Mouse (Mus musculus) layer of hippocampus, adult 6 months (tissue): ENCODE measurements around the gene Urah. TPM values are rescaled to one million over a fixed set of nuclear protein-coding genes. Genes with fewer than 3 reads are reported as not detected.

Experiments
- long read RNA-seq, 2 experiments: library from polyadenylated mRNA; unstranded; transcript quantifications; one replicate each; pipeline ENCODE4 v2.0.0; 2019 to 2020
- polyA plus RNA-seq: library from polyadenylated mRNA; unstranded; fragments of <200 nt; fragmentation: Nextera tagmentation; gene quantifications from 2 replicates; pipeline ENCODE4 v1.2.3, GENCODE M21; 2021

Urah gene
- 2.4 and 3.5 TPM in 2 replicates for polyA plus RNA-seq
- long read RNA-seq, experiment 1, partial matches to known transcripts = 0 of 3 reads
- long read RNA-seq, experiment 1, other reads (novel, unspliced or antisense) = 0 of 3 reads
- long read RNA-seq, experiment 2 = 0 reads

GRCm38 (mm10) chr7:140834968-140835757 lies at the start of gene Urah:
Gene Urah, plus strand, starts transcription at chr7:140835018.

DNA sequence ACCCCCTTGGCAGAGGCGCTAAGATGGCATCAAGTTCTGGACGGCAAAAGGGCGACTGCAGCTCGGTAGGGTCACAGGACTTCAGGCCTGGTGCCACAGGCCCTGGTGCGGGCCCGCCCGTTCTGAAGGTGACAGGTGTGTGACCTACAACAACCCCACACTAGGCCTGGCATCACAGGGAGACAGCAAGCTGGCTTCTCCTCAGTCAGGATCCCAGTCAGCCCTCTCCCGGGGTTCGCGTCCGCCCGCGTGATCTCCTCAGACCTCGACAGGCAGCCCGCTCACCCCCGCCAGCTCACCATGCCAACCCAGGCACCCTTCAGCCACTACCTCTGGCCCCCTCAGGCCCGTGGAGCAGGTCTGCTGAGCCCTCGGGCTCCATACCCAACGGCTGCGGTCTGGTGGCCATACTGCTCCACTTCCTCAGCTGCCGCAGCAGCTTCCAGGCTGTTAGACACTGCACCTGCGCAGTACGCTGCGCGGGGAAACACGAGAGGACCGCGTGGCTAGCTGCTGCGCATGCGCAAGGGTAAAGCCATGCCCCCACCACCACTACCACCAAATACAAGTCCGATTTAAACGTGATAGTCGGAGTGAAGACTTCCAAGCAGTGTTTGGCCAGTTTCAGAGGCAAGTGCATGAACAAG lies 47.3 kb upstream of the Urah start, which contains the start of gene Syce1:
TSS of gene Syce1 (minus strand) at position 447 of the 647 bp plus-strand sequence.

DNA sequence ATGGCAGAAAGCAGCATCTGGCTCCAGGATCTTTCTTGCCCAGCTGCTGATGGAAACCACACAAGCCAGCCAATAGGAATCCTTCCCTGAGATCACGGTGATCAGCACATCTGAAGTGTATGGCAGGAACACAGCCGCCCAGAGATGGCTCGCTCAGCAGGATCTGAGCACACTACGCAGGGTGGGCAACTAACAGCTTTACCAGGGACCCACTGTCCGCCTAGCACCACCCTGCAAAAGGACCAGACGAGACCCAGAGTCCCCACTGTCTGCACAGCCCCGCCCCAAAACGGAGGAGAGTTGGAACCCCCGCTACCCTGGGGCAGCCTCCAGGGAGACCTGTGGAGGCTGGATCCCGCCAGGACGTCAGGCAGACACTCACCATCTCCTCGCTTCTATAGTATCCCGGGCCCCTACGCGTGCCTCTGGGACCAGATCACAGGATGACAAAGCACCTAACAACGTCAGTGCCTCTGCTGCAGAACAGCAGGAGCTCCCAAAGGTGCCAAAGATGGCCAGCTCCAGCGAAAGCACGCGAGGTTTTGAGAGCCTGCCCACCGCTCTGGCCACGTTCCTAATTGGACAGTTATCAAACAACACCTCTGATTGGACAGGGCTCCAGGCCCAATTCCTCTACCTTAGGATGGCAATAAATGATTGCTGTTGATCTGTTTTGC lies 13.0 kb upstream of the Urah start, which contains the start of gene Zfp941:
TSS of gene Zfp941 (minus strand) at position 526 of the 677 bp plus-strand sequence.

GRCm38 (mm10) chr7:140844905-140845665 lies 10.3 kb downstream of the Urah start, which contains the start of gene Scgb1c1:
Gene Scgb1c1, plus strand, starts transcription at chr7:140845547.

DNA sequence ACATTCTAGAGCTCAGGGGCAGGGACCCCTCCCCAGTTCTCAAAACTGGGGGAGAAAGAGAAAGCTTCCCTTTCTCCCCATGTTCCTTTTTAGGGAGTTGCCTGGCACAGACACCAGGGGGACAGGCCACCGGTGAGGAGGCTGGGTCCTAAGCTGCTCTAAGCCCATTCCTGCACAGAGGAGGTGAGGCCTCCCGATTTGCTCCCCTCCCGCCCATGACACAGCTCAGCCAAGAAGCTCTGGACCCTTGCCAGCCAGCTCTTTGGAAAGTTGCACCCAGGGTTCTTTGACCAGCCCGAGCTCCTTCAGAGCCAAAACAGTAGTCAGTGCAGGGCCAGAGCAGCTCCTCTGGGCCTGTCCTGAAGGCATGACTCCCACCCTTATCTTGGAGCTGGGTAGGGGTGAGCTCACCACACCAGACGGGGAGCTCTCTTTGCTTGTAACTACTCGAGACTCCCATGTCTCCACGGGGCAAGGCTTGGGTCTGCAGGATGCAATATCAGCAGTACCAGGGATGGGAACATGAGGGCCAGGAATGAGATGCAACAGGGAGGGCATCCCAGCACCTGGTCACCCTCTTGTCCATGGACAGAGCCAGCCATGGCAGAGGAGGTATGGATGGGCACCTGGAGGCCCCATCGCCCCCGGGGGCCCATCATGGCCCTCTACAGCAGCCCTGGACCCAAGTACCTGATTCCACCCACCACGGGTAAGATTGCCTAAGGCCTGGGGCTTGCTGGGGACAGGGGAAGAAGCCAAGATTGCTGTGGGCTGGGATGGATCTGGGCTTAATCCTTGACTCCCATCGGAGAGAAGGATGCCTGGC lies 13.2 kb downstream of the Urah start, which contains the start of gene Odf3:
TSS of gene Odf3 (plus strand) at position 51 of the 826 bp plus-strand sequence.

GRCm38 (mm10) chr7:140855860-140856784 lies 21.3 kb downstream of the Urah start, which contains the start of gene Gm45785:
Gene Gm45785, minus strand, starts transcription at chr7:140856331.

GRCm38 (mm10) chr7:140856785-140857549 lies 22.1 kb downstream of the Urah start, which contains the start of gene Ric8a:
Gene Ric8a, plus strand, starts transcription at chr7:140856957.

DNA sequence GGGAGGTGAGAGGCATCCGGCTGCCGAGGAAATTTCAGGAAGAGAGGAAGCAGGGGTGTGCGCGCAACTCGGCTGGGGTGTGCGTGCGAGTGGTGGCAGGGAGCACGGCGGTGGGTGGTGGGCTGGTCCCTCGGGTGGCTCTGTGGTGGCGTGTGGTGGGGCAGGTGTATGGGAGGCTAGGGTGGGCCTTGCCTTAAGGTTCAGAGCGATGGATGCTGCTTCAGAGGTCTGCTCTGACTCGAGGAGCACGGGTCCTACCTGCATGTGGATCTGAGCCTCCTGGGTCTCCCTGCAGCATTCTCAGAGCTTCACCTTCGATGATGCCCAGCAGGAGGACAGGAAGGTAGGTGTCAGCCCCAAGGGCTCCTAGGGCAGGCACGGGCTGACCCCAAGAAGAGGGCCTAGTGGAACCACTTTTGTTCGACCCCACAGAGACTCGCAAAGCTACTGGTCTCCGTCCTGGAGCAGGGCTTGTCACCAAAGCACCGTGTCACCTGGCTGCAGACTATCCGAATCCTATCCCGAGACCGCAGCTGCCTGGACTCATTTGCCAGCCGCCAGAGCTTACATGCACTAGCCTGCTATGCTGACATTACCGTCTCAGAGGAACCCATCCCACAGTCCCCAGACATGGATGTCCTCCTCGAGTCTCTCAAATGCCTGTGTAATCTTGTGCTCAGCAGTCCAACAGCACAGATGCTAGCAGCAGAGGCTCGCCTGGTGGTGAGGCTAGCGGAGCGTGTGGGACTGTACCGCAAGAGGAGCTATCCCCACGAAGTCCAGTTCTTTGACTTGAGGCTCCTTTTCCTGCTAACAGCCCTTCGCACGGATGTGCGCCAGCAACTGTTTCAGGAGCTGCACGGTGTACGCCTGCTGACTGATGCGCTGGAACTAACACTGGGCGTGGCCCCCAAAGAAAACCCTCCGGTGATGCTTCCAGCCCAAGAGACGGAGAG lies 23.0 kb downstream of the Urah start, which contains the start of gene Bet1l:
TSS of gene Bet1l (minus strand) at position 28 of the 956 bp plus-strand sequence.

DNA sequence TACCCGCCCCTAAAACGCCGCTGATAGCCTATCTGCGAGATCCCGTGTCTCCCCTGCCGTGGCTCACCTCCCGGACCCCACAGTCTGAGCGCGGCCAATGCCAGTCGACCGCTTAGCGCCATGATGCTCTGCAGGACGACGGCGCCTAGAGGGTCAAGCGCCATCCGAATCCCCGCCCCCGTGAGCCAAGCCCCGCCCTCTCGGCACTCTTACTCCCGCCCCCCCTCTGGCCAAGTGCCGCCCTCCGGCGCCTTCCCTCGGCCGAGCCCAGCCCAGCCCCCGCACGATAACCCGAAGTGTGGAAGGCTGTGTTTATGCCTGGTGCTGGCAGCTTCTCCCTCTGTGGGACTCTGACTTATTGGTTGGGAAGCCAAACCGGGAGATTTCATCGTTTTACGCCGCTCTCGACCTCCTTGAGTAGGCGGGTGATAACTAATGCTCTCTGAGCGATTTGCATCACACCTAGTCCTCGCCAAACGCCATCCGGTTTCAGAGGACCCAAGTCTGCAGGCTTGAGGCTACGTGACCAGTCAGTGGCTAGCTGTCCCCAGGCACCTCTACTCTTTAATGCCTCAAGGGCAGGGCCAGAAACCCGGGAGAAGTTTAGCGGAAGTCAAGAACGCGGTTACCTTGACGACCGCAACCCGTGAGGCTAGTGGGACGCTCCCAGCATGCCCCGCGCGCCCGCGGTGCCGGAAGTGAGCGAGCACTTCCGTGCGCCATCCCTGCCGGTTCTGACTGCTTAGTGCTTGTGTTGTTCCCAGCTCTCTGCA lies 47.1 kb downstream of the Urah start, which contains the start of the genes Psmd13 and Sirt3:
TSS of gene Psmd13 (plus strand) at position 273 of the 773 bp plus-strand sequence.
TSS of gene Sirt3 (minus strand) at position 614 of the 773 bp plus-strand sequence.

Other genes starting within 250 kb of the Urah start
- gene Olfr46, start 233.7 kb upstream of the Urah start, polyA plus RNA-seq = 0.03 and 0.09 TPM in 2 replicates
- not detected in 2 replicates for gene Olfr61, start 206.0 kb upstream of the Urah start, polyA plus RNA-seq
- 0.10 and 0.18 TPM in 2 replicates for gene Olfr53, start 188.6 kb upstream of the Urah start, polyA plus RNA-seq
- 0.18 and 0.30 TPM in 2 replicates for gene Olfr539, start 175.1 kb upstream of the Urah start, polyA plus RNA-seq
- gene Olfr45, start 153.1 kb upstream of the Urah start, polyA plus RNA-seq = not detected in 2 replicates
- gene Olfr541, start 137.8 kb upstream of the Urah start, polyA plus RNA-seq = not detected in 2 replicates
- 0.65 and 1.8 TPM in 2 replicates for gene Cyp2e1, start 71.3 kb upstream of the Urah start, polyA plus RNA-seq
- gene Syce1, start 47.2 kb upstream of the Urah start, polyA plus RNA-seq = 0.24 and 0.28 TPM in 2 replicates
- 7.7 and 10.6 TPM in 2 replicates for gene Zfp941, start 12.8 kb upstream of the Urah start, polyA plus RNA-seq
- gene Scgb1c1, start 10.5 kb downstream of the Urah start, polyA plus RNA-seq = 0.82 TPM in 1 of 2 replicates, not detected in the other
- gene Odf3, start 12.8 kb downstream of the Urah start, polyA plus RNA-seq = not detected in 2 replicates
- gene Gm45785, start 21.3 kb downstream of the Urah start, polyA plus RNA-seq = 3.0 TPM in 1 of 2 replicates, not detected in the other
- gene Ric8a, start 21.9 kb downstream of the Urah start, polyA plus RNA-seq = 52.9 and 59.6 TPM in 2 replicates
- gene Bet1l, start 22.6 kb downstream of the Urah start, polyA plus RNA-seq = 72.6 and 88.5 TPM in 2 replicates
- gene Psmd13, start 47.0 kb downstream of the Urah start, polyA plus RNA-seq = 96.9 and 105 TPM in 2 replicates
- 114 and 117 TPM in 2 replicates for gene Sirt3, start 47.3 kb downstream of the Urah start, polyA plus RNA-seq
- gene Cox8b, start 65.4 kb downstream of the Urah start, polyA plus RNA-seq = 2.6 and 126 TPM in 2 replicates
- gene Nlrp6, start 85.9 kb downstream of the Urah start, polyA plus RNA-seq = 0.16 and 0.31 TPM in 2 replicates
- 1.6 and 2.2 TPM in 2 replicates for gene Pgghg, start 106.4 kb downstream of the Urah start, polyA plus RNA-seq
- not detected in 2 replicates for gene Ifitm5, start 115.3 kb downstream of the Urah start, polyA plus RNA-seq
- not detected in 2 replicates for gene Gm45717, start 120.9 kb downstream of the Urah start, polyA plus RNA-seq
- 51.2 and 53.5 TPM in 2 replicates for gene Ifitm2, start 121.0 kb downstream of the Urah start, polyA plus RNA-seq
- 4.4 and 5.5 TPM in 2 replicates for gene Ifitm1, start 132.2 kb downstream of the Urah start, polyA plus RNA-seq
- 59.4 and 78.8 TPM in 2 replicates for gene Ifitm3, start 175.8 kb downstream of the Urah start, polyA plus RNA-seq
- 0.31 TPM in 1 of 2 replicates, not detected in the other for gene Ifitm6, start 182.9 kb downstream of the Urah start, polyA plus RNA-seq
- gene Gm17387, start 194.1 kb downstream of the Urah start, polyA plus RNA-seq = not detected in 2 replicates
- gene B4galnt4, start 226.1 kb downstream of the Urah start, polyA plus RNA-seq = 16.5 and 19.8 TPM in 2 replicates
- gene Pkp3, start 243.2 kb downstream of the Urah start, polyA plus RNA-seq = 0.25 and 0.46 TPM in 2 replicates